Mouse (Mus musculus): Measurements from ENCODE around the gene Olfm1. TPM values are rescaled to one million over a fixed set of nuclear protein-coding genes. Genes with fewer than 3 reads are reported as not detected.

The Olfm1 gene
- total and polyA plus RNA-seq, 2 experiments from 2014 or later: 4.0 to 4.7 TPM

- Histone ChIP-seq H3K4me1 (ENCODE audit: control insufficient read depth, insufficient read depth) (no peaks in the 10 kb centered on the region), H3K36me3 (replicated peaks; ENCODE audit: control insufficient read depth, insufficient read depth, low read length) (no peaks in the 10 kb centered on the region), H3K4me3 (ENCODE audit: low read depth, low read length) (no peak overlapping the region), H3K27me3 (ENCODE audit: control insufficient read depth, insufficient read depth, low read length) (no peaks in the 10 kb centered on the region; the same call in 1 of the 2 replicates), H3K4me2 (ENCODE audit: low read depth, low read length) (no peak overlapping the region), H3K27ac (ENCODE audit: low read depth) (no peak overlapping the region), H3K9me3 (replicated peaks; ENCODE audit: control insufficient read depth, low read length) (no peaks in the 10 kb centered on the region), H3K9ac (replicated peaks; ENCODE audit: low read depth, low read length) (no peak overlapping the region)
- DNase-seq (ENCODE audit: low spot score) (no peak), ATAC-seq (ENCODE audit: insufficient read depth, low read depth) (no peak)
- WGBS: 58% methylated on average over 8 of the region's 8 CpGs
- TF ChIP-seq EP300 (IDR thresholded peaks at IDR 0.05; ENCODE audit: low read depth) (no peak), CTCF (IDR thresholded peaks at IDR 0.05; ENCODE audit: low read depth) (no peak)
Measured at GRCm38 (mm10) chr2:28244667-28245395, 52.0 kb downstream of the Olfm1 start.

- Histone ChIP-seq H3K4me1 (ENCODE audit: control insufficient read depth, insufficient read depth) (no peaks in the 10 kb centered on the region), H3K27me3 (ENCODE audit: control insufficient read depth, insufficient read depth, low read length) (no peaks in the 10 kb centered on the region; the same call in 1 of the 2 replicates), H3K36me3 (replicated peaks; ENCODE audit: control insufficient read depth, insufficient read depth, low read length) (no peaks in the 10 kb centered on the region), H3K27ac (ENCODE audit: low read depth) (no peak overlapping the region), H3K4me3 (ENCODE audit: low read depth, low read length) (no peak overlapping the region), H3K9me3 (replicated peaks; ENCODE audit: control insufficient read depth, low read length) (no peaks in the 10 kb centered on the region), H3K4me2 (ENCODE audit: low read depth, low read length) (no peak overlapping the region), H3K9ac (replicated peaks; ENCODE audit: low read depth, low read length) (no peak overlapping the region)
- ATAC-seq (ENCODE audit: insufficient read depth, low read depth) (no peak), DNase-seq (ENCODE audit: low spot score) (no peak)
- WGBS: 59% methylated on average over 5 of the region's 5 CpGs
- TF ChIP-seq EP300 (IDR thresholded peaks at IDR 0.05; ENCODE audit: low read depth) (no peak), CTCF (IDR thresholded peaks at IDR 0.05; ENCODE audit: low read depth) (no peak)
Measured at GRCm38 (mm10) chr2:28246110-28246653, 53.4 kb downstream of the Olfm1 start.

GRCm38 (mm10) chr2:28247098-28247497, 54.3 kb downstream of the Olfm1 start:
- H3K9me3 ChIP-seq (replicated peaks; ENCODE audit: control insufficient read depth, low read length): no peaks in the 10 kb centered on the region
- H3K9ac ChIP-seq (replicated peaks; ENCODE audit: low read depth, low read length): no peak overlapping the region
- H3K27ac ChIP-seq (ENCODE audit: low read depth): no peak overlapping the region
- no peaks in the 10 kb centered on the region for H3K4me1 ChIP-seq (ENCODE audit: control insufficient read depth, insufficient read depth)
- DNase-seq (ENCODE audit: low spot score) (no peak), ATAC-seq (ENCODE audit: insufficient read depth, low read depth) (no peak)
- no peak overlapping the region for H3K4me3 ChIP-seq (ENCODE audit: low read depth, low read length)
- H3K4me2 ChIP-seq (ENCODE audit: low read depth, low read length): no peak overlapping the region
- no peaks in the 10 kb centered on the region; the same call in 1 of the 2 replicates for H3K27me3 ChIP-seq (ENCODE audit: control insufficient read depth, insufficient read depth, low read length)
- H3K36me3 ChIP-seq (replicated peaks; ENCODE audit: control insufficient read depth, insufficient read depth, low read length): no peaks in the 10 kb centered on the region
- TF ChIP-seq CTCF (IDR thresholded peaks at IDR 0.05; ENCODE audit: low read depth) (no peak), EP300 (IDR thresholded peaks at IDR 0.05; ENCODE audit: low read depth) (no peak)
- 79% methylated on average over 11 of the region's 11 CpGs for WGBS

- H3K9ac ChIP-seq (replicated peaks; ENCODE audit: low read depth, low read length): no peak overlapping the region
- 86% methylated on average over 4 of the region's 4 CpGs for WGBS
- no peak overlapping the region for H3K4me3 ChIP-seq (ENCODE audit: low read depth, low read length)
- H3K9me3 ChIP-seq (replicated peaks; ENCODE audit: control insufficient read depth, low read length): no peaks in the 10 kb centered on the region
- no peak overlapping the region for H3K27ac ChIP-seq (ENCODE audit: low read depth)
- H3K27me3 ChIP-seq (ENCODE audit: control insufficient read depth, insufficient read depth, low read length): 0 out of 2 replicates have a peak, but pooled peaks cover 3% of the 10 kb centered on the region
- no peak for TF ChIP-seq EP300 (IDR thresholded peaks at IDR 0.05; ENCODE audit: low read depth)
- TF ChIP-seq CTCF (IDR thresholded peaks at IDR 0.05; ENCODE audit: low read depth): no peak
- no peaks in the 10 kb centered on the region for H3K36me3 ChIP-seq (replicated peaks; ENCODE audit: control insufficient read depth, insufficient read depth, low read length)
- ATAC-seq (ENCODE audit: insufficient read depth, low read depth) (no peak), DNase-seq (ENCODE audit: low spot score) (no peak)
- H3K4me1 ChIP-seq (ENCODE audit: control insufficient read depth, insufficient read depth): no peaks in the 10 kb centered on the region
- no peak overlapping the region for H3K4me2 ChIP-seq (ENCODE audit: low read depth, low read length)
Measured at GRCm38 (mm10) chr2:28252554-28252953, 59.8 kb downstream of the Olfm1 start.

- Histone ChIP-seq H3K27ac (ENCODE audit: low read depth) (no peak overlapping the region), H3K9ac (replicated peaks; ENCODE audit: low read depth, low read length) (no peak overlapping the region), H3K27me3 (ENCODE audit: control insufficient read depth, insufficient read depth, low read length) (0 out of 2 replicates have a peak, but pooled peaks cover 3% of the 10 kb centered on the region), H3K4me3 (ENCODE audit: low read depth, low read length) (no peak overlapping the region), H3K4me1 (ENCODE audit: control insufficient read depth, insufficient read depth) (no peaks in the 10 kb centered on the region), H3K4me2 (ENCODE audit: low read depth, low read length) (no peak overlapping the region), H3K36me3 (replicated peaks; ENCODE audit: control insufficient read depth, insufficient read depth, low read length) (no peaks in the 10 kb centered on the region), H3K9me3 (replicated peaks; ENCODE audit: control insufficient read depth, low read length) (no peaks in the 10 kb centered on the region)
- 87% methylated on average over 7 of the region's 7 CpGs for WGBS
- DNase-seq (ENCODE audit: low spot score) (no peak), ATAC-seq (ENCODE audit: insufficient read depth, low read depth) (no peak)
- no peak for TF ChIP-seq EP300 (IDR thresholded peaks at IDR 0.05; ENCODE audit: low read depth)
- TF ChIP-seq CTCF (IDR thresholded peaks at IDR 0.05; ENCODE audit: low read depth): no peak
Measured at GRCm38 (mm10) chr2:28256029-28256428, 63.2 kb downstream of the Olfm1 start.

Measured in heart, postnatal 0 days (tissue).